Mouse (Mus musculus) C2C12 (cell line): ENCODE measurements at regions not wholly inside any gene's neighbourhood (a gene's known extent, or its start where the extent isn't known, plus 50 kb on each side); places are given as distances from the start of the nearest gene placed in this dataset.

Experiments
- H3K27me3 ChIP-seq: one replicate; pipeline ENCODE4 v1.6.1; 2011; ENCODE audit not compliant: control insufficient read depth, insufficient read depth, insufficient read length
- H3K36me3 ChIP-seq: one replicate; pipeline ENCODE4 v1.6.1; 2011; ENCODE audit not compliant: control insufficient read depth, insufficient read depth
- H3K4me3 ChIP-seq: one replicate; pipeline ENCODE4 v1.5.1; 2011; ENCODE audit warnings: mild to moderate bottlenecking, control low read depth; ENCODE audit not compliant: poor library complexity, insufficient read depth, severe bottlenecking
- H3K79me2 ChIP-seq: one replicate; pipeline ENCODE4 v1.6.1; 2011; ENCODE audit not compliant: control insufficient read depth, insufficient read depth
- H3K79me3 ChIP-seq: one replicate; pipeline ENCODE4 v1.6.1; 2011; ENCODE audit warnings: low read depth, control low read depth
- H3ac ChIP-seq: one replicate; pipeline ENCODE3; 2011; ENCODE audit warnings: low read depth; ENCODE audit not compliant: control insufficient read depth, insufficient read length
- CEBPB ChIP-seq: IDR thresholded peaks from one replicate; pipeline ENCODE4 v1.6.1; 2011; ENCODE audit warnings: low read depth, mild to moderate bottlenecking, control low read depth, moderate library complexity
- CTCF ChIP-seq: IDR thresholded peaks from one replicate; pipeline ENCODE4 v1.5.1; 2011; ENCODE audit not compliant: control insufficient read depth, insufficient read depth, insufficient read length
- FOSL1 ChIP-seq: IDR thresholded peaks from one replicate; pipeline ENCODE4 v1.8.0; 2011; ENCODE audit warnings: mild to moderate bottlenecking, low read length; ENCODE audit not compliant: poor library complexity, insufficient read depth, severe bottlenecking
- MAX ChIP-seq: IDR thresholded peaks from one replicate; pipeline ENCODE4 v1.6.1; 2011; ENCODE audit warnings: mild to moderate bottlenecking, control low read depth
- MYOD1 ChIP-seq: IDR thresholded peaks from one replicate; pipeline ENCODE4 v1.6.1; 2011; ENCODE audit warnings: low read depth; ENCODE audit not compliant: control insufficient read depth, insufficient read length
- MYOG ChIP-seq: IDR thresholded peaks from one replicate; pipeline ENCODE4 v1.6.1; 2011; ENCODE audit not compliant: control insufficient read depth, insufficient read length; ENCODE audit errors: extremely low read depth
- USF1 ChIP-seq: IDR thresholded peaks from one replicate; pipeline ENCODE4 v1.6.1; 2011; ENCODE audit warnings: low read depth, mild to moderate bottlenecking, control low read depth, moderate library complexity

DNA sequence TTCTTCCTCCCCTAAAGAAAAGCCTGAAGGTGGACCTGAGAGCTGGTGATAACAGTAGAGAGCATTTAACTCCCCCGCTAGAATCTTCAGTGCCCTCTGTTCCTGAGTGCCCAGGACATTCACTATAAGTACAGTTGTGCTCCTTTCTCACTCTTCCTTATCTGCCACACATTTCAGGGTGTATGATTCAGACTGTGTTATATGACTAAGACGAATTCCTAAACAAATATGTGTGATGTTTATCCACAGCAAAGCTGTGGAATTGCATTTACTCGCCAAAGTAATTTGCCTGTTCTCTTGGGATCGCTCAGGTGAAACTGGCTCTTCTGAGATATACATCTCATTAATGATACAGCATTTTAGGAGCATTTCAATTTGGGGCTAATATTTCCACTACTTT, 1051.9 kb upstream of the Flrt2 start:
- H3K4me3 ChIP-seq = no peak overlapping the region
- no peaks in the 10 kb centered on the region for H3K36me3 ChIP-seq
- H3K79me2 ChIP-seq = no peaks in the 10 kb centered on the region
- no peak overlapping the region for H3ac ChIP-seq
- TF ChIP-seq MAX (no peak), CTCF (no peak), MYOG (no peak), USF1 (no peak), CEBPB (no peak), MYOD1 (no peak)
- H3K79me3 ChIP-seq = no peaks in the 10 kb centered on the region
- no peaks in the 10 kb centered on the region for H3K27me3 ChIP-seq

DNA sequence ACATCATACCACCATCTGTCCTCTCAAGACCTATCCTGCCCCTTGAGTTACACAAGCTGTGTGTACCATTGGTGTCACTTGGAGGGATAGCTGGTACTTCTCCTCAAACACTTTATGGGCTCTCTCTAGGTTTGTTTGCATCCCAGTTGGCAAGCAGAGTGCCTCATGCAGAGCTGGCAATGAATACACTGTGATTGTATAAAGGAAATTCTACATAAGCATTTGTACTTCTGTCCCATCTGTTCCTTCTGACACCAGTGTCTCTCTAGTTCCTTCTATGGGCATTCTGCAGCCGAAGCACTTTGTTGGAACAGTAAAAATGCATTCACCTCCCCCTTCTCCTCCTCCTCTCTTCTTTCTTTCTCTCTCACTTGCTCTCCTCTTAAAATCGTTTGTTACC, 1046.7 kb upstream of the Flrt2 start:
- Histone ChIP-seq H3K4me3 (no peak overlapping the region), H3K79me2 (no peaks in the 10 kb centered on the region), H3K36me3 (no peaks in the 10 kb centered on the region), H3K79me3 (no peaks in the 10 kb centered on the region), H3K27me3 (no peaks in the 10 kb centered on the region), H3ac (no peak overlapping the region)
- TF ChIP-seq CEBPB = no peak

DNA sequence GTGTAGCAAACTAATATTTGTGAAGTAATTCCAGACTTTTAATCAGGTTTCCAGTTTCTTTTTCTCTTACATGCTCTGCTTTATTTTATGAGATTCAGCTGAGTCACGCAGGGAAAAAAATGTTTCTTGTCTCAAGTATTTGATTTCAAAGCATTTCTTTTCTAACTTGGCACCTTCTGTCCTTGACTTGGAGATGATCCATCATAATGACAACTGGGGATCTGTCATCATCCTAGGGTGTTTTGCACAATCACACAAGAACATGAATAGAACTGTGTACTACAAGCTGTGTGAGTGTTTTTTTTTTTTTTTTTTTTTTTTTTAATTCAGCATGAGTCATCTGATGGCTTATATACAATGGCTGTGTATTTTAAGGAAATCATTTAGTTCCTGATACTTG, 1022.0 kb upstream of the Flrt2 start:
- TF ChIP-seq MYOG = no peak
- TF ChIP-seq CEBPB = peak; percentile 79
- H3K36me3 ChIP-seq = no peaks in the 10 kb centered on the region
- no peak overlapping the region for H3ac ChIP-seq
- no peaks in the 10 kb centered on the region for H3K79me2 ChIP-seq
- H3K79me3 ChIP-seq = no peaks in the 10 kb centered on the region
- no peak overlapping the region for H3K4me3 ChIP-seq
- no peaks in the 10 kb centered on the region for H3K27me3 ChIP-seq

DNA sequence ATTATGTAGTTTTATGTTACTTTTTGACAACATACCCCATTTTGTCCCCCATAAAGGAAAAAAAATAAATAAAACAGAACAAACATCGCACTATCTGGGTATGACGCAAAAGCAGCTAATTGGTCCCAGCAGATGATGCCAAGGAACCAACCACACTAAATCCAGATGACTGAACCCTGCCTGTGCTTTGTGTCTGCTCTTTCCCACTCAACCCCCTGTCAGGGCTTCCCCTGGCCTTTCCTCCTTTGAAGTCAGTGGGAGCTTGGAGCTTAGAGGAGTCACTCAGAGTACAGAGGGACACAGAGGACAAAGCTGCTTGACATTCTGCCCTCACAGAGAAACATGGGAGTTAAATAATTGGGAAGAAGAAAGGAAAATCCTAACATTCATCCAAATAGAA, 1017.1 kb upstream of the Flrt2 start:
- no peaks in the 10 kb centered on the region for H3K36me3 ChIP-seq
- H3K27me3 ChIP-seq = no peaks in the 10 kb centered on the region
- TF ChIP-seq USF1 = no peak
- no peak for TF ChIP-seq MAX
- no peak for TF ChIP-seq MYOD1
- no peak for TF ChIP-seq CEBPB
- no peak for TF ChIP-seq MYOG
- TF ChIP-seq FOSL1 = no peak
- TF ChIP-seq CTCF = no peak
- no peaks in the 10 kb centered on the region for H3K79me3 ChIP-seq
- H3ac ChIP-seq = no peak overlapping the region
- H3K79me2 ChIP-seq = no peaks in the 10 kb centered on the region
- no peak overlapping the region for H3K4me3 ChIP-seq

DNA sequence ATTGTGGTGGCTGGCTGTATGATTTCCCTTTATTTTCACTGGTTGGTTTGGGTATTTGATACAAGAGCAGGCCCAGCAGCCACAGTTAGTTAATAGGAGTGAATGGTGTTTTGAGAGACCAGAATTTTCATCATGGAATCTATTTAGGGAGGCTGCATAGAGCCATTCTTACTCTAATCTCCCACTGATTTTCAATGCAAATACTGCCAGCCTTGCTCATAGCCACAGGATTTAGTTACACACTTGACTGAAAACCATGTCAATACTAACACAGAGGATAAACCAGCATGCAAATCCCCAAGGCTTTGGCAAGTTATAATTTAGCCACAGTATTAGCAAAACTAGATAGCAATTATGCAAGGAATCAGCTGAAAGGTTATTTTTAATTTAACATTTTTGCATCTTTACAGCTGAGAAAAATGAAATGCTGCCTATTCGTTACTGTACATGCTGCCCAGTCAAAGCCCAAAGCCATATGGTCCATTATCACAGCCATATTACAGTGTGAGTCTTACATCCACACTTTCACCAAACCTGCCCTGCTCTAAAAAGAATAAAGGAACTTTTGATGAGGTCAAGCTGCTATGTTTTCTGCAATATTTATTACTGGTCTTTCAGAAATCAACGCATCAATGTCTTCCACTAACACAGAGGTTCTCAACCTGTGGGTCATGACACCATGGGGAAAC, 1000.5 kb upstream of the Flrt2 start:
- no peak overlapping the region for H3ac ChIP-seq
- H3K79me3 ChIP-seq = no peaks in the 10 kb centered on the region
- no peaks in the 10 kb centered on the region for H3K27me3 ChIP-seq
- H3K4me3 ChIP-seq = no peak overlapping the region
- no peaks in the 10 kb centered on the region for H3K79me2 ChIP-seq
- no peak for TF ChIP-seq USF1
- TF ChIP-seq FOSL1 = no peak
- no peak for TF ChIP-seq CTCF
- no peak for TF ChIP-seq MYOD1
- no peak for TF ChIP-seq CEBPB
- TF ChIP-seq MAX = no peak
- TF ChIP-seq MYOG = no peak
- no peaks in the 10 kb centered on the region for H3K36me3 ChIP-seq

DNA sequence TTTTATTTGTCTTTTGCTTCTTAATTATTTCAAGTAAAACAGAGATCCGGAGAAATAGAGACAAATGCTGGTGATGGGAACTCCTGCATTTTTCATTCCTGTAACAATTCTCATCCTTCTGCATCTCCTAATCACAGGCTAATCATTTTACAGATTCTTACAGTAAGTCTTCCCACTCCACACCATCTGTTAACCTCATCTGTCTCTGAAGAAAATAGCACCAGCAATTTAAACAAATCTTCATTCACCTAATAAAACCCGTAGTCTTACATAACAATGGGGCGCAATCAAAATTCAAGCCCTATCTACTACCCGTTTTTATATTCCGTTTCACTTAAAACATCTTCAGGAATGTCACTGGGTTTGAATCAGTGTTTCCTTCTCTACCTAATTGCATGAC, 960.6 kb upstream of the Flrt2 start:
- H3K79me3 ChIP-seq = no peaks in the 10 kb centered on the region
- H3K36me3 ChIP-seq = no peaks in the 10 kb centered on the region
- H3K4me3 ChIP-seq = no peak overlapping the region
- no peaks in the 10 kb centered on the region for H3K27me3 ChIP-seq
- H3K79me2 ChIP-seq = no peaks in the 10 kb centered on the region
- H3ac ChIP-seq = no peak overlapping the region
- TF ChIP-seq FOSL1 = no peak
- no peak for TF ChIP-seq MYOG
- TF ChIP-seq MAX = no peak
- no peak for TF ChIP-seq CEBPB
- no peak for TF ChIP-seq MYOD1
- no peak for TF ChIP-seq CTCF
- no peak for TF ChIP-seq USF1
